11 mouse cellular contexts compared by ENCODE assay signal in genomic region chr1:85908754-85909590, GRCm38 (mm10). TPM values are rescaled to one million over a fixed set of nuclear protein-coding genes. Genes with fewer than 3 reads are reported as not detected.
DNase-seq lines count a peak whose midpoint lies in the region; ATAC-seq lines count a peak whose summit lies in the region.
"Had no signal": no experiment of that assay in that cellular context is flagged by ENCODE, and none has a peak within 500 bp of the region (broad histone marks: within the 10 kb centered on the region; RNA-seq: fewer than 3 reads in every experiment).

No protein-coding gene starts in this region.

- no peak overlapping the region for H3K9ac ChIP-seq in heart, embryonic 15.5 days
- H3K9ac ChIP-seq in neural tube, embryonic 15.5 days (replicated peaks), result no peak overlapping the region

- no peak overlapping the region for H3K4me3 ChIP-seq in heart, embryonic 15.5 days
- H3K4me3 ChIP-seq in neural tube, embryonic 15.5 days (replicated peaks), result no peak overlapping the region

- ATAC-seq in heart, embryonic 15.5 days (replicated peaks; ENCODE audit: insufficient number of reproducible peaks, insufficient read depth, low FRiP score, low read depth), result 0 out of 2 replicates have a peak, but pooled peaks have one; percentile 30
- ATAC-seq in neural tube, embryonic 15.5 days (ENCODE audit: low FRiP score), result no peak

- H3K27me3 ChIP-seq in heart, embryonic 15.5 days, result no peaks in the 10 kb centered on the region
- no peaks in the 10 kb centered on the region for H3K27me3 ChIP-seq in neural tube, embryonic 15.5 days (replicated peaks)

- WGBS in heart, embryonic 15.5 days, result 36% methylated on average over 13 of the region's 13 CpGs
- 69% methylated on average over 13 of the region's 13 CpGs for WGBS in neural tube, embryonic 15.5 days

- H3K9me3 ChIP-seq in heart, embryonic 15.5 days (replicated peaks), result no peaks in the 10 kb centered on the region
- H3K9me3 ChIP-seq in neural tube, embryonic 15.5 days (replicated peaks), result no peaks in the 10 kb centered on the region

- H3K27ac ChIP-seq in heart, embryonic 15.5 days, result peak overlapping the region; percentile 48
- H3K27ac ChIP-seq in neural tube, embryonic 15.5 days (replicated peaks), result 0 out of 2 replicates have a peak overlapping the region, but pooled peaks have one; percentile 6
- H3K27ac ChIP-seq: macrophage had no signal

- H3K4me1 ChIP-seq in heart, embryonic 15.5 days (replicated peaks), result peaks cover 38% of the 10 kb centered on the region
- H3K4me1 ChIP-seq in neural tube, embryonic 15.5 days, result no peaks in the 10 kb centered on the region

- no peak for DNase-seq in heart, adult 9 months (ENCODE audit: low spot score in 2 of 2)
- DNase-seq in neural tube, embryonic 10.5 days (ENCODE audit: extremely low spot score, low spot score), result no peak
- peak; percentile 60 for DNase-seq in lung, postnatal 10 days
- no peak for DNase-seq in cerebellum, adult 9-11 months
- DNase-seq in spleen, postnatal 10 days (ENCODE audit: low spot score in 2 of 2), result no peak
- DNase-seq: cerebellum, postnatal 25 days; gastrocnemius, postnatal 25 days had no signal

- no peak overlapping the region for H3K4me2 ChIP-seq in heart, embryonic 15.5 days
- no peak overlapping the region for H3K4me2 ChIP-seq in neural tube, embryonic 15.5 days

- peaks cover 35% of the 10 kb centered on the region for H3K36me3 ChIP-seq in heart, embryonic 15.5 days
- peaks cover 43% of the 10 kb centered on the region for H3K36me3 ChIP-seq in neural tube, embryonic 15.5 days

RNA-seq across cellular contexts. Expression of gene Itm2c, which starts 14.9 kb away (rescaled TPM):
- 181 and 231 TPM in 2 replicates for polyA plus RNA-seq in heart, embryonic 15.5 days (2015; fragmentation: Nextera tagmentation; extraction: Ambion mirVana)
- 185 and 211 TPM in 2 replicates for polyA plus RNA-seq in neural tube, embryonic 15.5 days (2015; fragmentation: Nextera tagmentation; extraction: Ambion mirVana)

RNA-seq across cellular contexts. Expression of gene 4933407L21Rik, which starts 19.3 kb away (rescaled TPM):
- polyA plus RNA-seq in heart, embryonic 15.5 days (2015; fragmentation: Nextera tagmentation; extraction: Ambion mirVana), result 0.04 and 0.18 TPM in 2 replicates
- polyA plus RNA-seq in neural tube, embryonic 15.5 days (2015; fragmentation: Nextera tagmentation; extraction: Ambion mirVana), result 6.7 and 6.8 TPM in 2 replicates
- polyA plus RNA-seq: macrophage had no signal

RNA-seq across cellular contexts. Expression of gene Gpr55, which starts 51.8 kb away (rescaled TPM):
- polyA plus RNA-seq in heart, embryonic 15.5 days (2015; fragmentation: Nextera tagmentation; extraction: Ambion mirVana), result 0.06 and 0.08 TPM in 2 replicates
- 0.10 and 0.19 TPM in 2 replicates for polyA plus RNA-seq in neural tube, embryonic 15.5 days (2015; fragmentation: Nextera tagmentation; extraction: Ambion mirVana)
- polyA plus RNA-seq: kidney, embryonic 14.5 days had no signal
